In genomic region chr6:108331268-108331667, GRCm38 (mm10) we compare ENCODE assay signal across 30 mouse cellular contexts.
DNase-seq lines count a peak whose midpoint lies in the region; ATAC-seq and TF ChIP-seq lines count a peak whose summit lies in the region.
"Had no signal": no experiment of that assay in that cellular context is flagged by ENCODE, and none has a peak within 500 bp of the region (broad histone marks: within the 10 kb centered on the region; RNA-seq: fewer than 3 reads in every experiment).

No protein-coding gene starts in this region.

- H3K4me3 ChIP-seq in left cerebral cortex, adult 2 months = no peak overlapping the region
- no peak overlapping the region for H3K4me3 ChIP-seq in kidney, embryonic 16.5 days (ENCODE audit: low read length)
- no peak overlapping the region for H3K4me3 ChIP-seq in heart, adult 2 months
- H3K4me3 ChIP-seq: erythroblast, embryonic 14.5 days; hindbrain, embryonic 13.5 days; liver, embryonic 15.5 days; neural tube, embryonic 12.5 days had no signal

- no peak overlapping the region for H3K9ac ChIP-seq in kidney, embryonic 16.5 days (replicated peaks; ENCODE audit: low read length)
- no peak overlapping the region; the same call in 1 of the 2 replicates for H3K9ac ChIP-seq in heart, adult 2 months (ENCODE audit: low read depth, low read length)
- H3K9ac ChIP-seq: hindbrain, embryonic 13.5 days; liver, embryonic 15.5 days; lung, embryonic 14.5 days; neural tube, embryonic 12.5 days had no signal

- H3K79me2 ChIP-seq in heart, adult 2 months (replicated peaks; ENCODE audit: control insufficient read depth, insufficient read depth, low read length) = peaks cover 7% of the 10 kb centered on the region

- no peak overlapping the region for H3K4me2 ChIP-seq in kidney, embryonic 16.5 days (replicated peaks; ENCODE audit: low read depth, low read length)
- H3K4me2 ChIP-seq: heart, embryonic 11.5 days; hindbrain, embryonic 13.5 days; liver, embryonic 15.5 days; lung, embryonic 14.5 days; midbrain, embryonic 11.5 days; neural tube, embryonic 12.5 days had no signal

- 81% methylated on average over 3 of the region's 3 CpGs for WGBS in kidney, embryonic 16.5 days
- WGBS in heart, adult 2 months = 41% methylated on average over 3 of the region's 3 CpGs

- ATAC-seq in granulocyte monocyte progenitor cell, adult 5-6 weeks (replicated peaks; ENCODE audit: poor library complexity, severe bottlenecking) = peak; percentile 42
- no peak for ATAC-seq in kidney, embryonic 16.5 days (ENCODE audit: low FRiP score, low TSS enrichment)
- ATAC-seq: intestine, postnatal 0 days; midbrain, embryonic 16.5 days; Patski had no signal

- no peaks in the 10 kb centered on the region for H3K27me3 ChIP-seq in kidney, embryonic 16.5 days (ENCODE audit: insufficient read depth, low read length)
- H3K27me3 ChIP-seq in heart, adult 2 months (ENCODE audit: control insufficient read depth, insufficient read depth, low read length) = no peaks in the 10 kb centered on the region
- H3K27me3 ChIP-seq: hindbrain, embryonic 13.5 days; liver, embryonic 15.5 days; neural tube, embryonic 12.5 days; Patski had no signal

- no peak for DNase-seq in left cerebral cortex, adult 2 months (ENCODE audit: extremely low spot score in 1 of 2, low spot score in 2 of 2)
- DNase-seq in left cerebral cortex, adult 18-20 months (ENCODE audit: low spot score in 2 of 2) = no peak
- DNase-seq in ZHBTc4 (ENCODE audit: low read depth, low spot score) = peak; percentile 24
- no peak for DNase-seq in kidney, postnatal 36 days
- no peak for DNase-seq in heart, adult 2 months
- DNase-seq: cerebellum, adult 11 months; cerebellum, adult 9-10 months; gastrocnemius, postnatal 10 days; heart, postnatal 4 days; kidney, adult 9 months; kidney, postnatal 14 days; layer of hippocampus, postnatal 36 days; liver; lung, embryonic 14.5 days; lung, postnatal 14 days; right cerebral cortex, postnatal 4 days; thymus, adult 18-20 months; thymus, postnatal 36 days had no signal

- H3K36me3 ChIP-seq in kidney, embryonic 16.5 days (ENCODE audit: insufficient read depth, low read length) = no peaks in the 10 kb centered on the region
- H3K36me3 ChIP-seq in heart, adult 2 months (ENCODE audit: control insufficient read depth, insufficient read depth, low read length) = peaks cover 8% of the 10 kb centered on the region
- H3K36me3 ChIP-seq: hindbrain, embryonic 13.5 days; liver, embryonic 15.5 days; neural tube, embryonic 12.5 days had no signal

- TF ChIP-seq CTCF in left cerebral cortex, adult 2 months (IDR thresholded peaks at IDR 0.05) = no peak
- no peak for TF ChIP-seq CTCF in heart, adult 2 months (IDR thresholded peaks at IDR 0.05)

- no peaks in the 10 kb centered on the region for H3K9me3 ChIP-seq in kidney, embryonic 16.5 days (ENCODE audit: low read length)
- H3K9me3 ChIP-seq: hindbrain, embryonic 13.5 days; liver, embryonic 15.5 days; neural tube, embryonic 12.5 days had no signal

- TF ChIP-seq EP300 in heart, adult 2 months (IDR thresholded peaks at IDR 0.05; ENCODE audit: insufficient read depth, low read depth, low read length) = no peak

- peak overlapping the region; percentile 83 for H3K27ac ChIP-seq in left cerebral cortex, adult 2 months
- no peak overlapping the region for H3K27ac ChIP-seq in kidney, embryonic 16.5 days (ENCODE audit: low read length)
- H3K27ac ChIP-seq in heart, adult 2 months = no peak overlapping the region
- H3K27ac ChIP-seq: hindbrain, embryonic 13.5 days; liver, embryonic 15.5 days; neural tube, embryonic 12.5 days; stomach, postnatal 0 days had no signal

- no peak for TF ChIP-seq POLR2A in heart, adult 2 months (IDR thresholded peaks at IDR 0.05; ENCODE audit: insufficient read depth, low read depth, low read length)

- H3K4me1 ChIP-seq in kidney, embryonic 16.5 days (ENCODE audit: insufficient read depth, low read length) = 0 out of 2 replicates have a peak, but pooled peaks cover 9% of the 10 kb centered on the region
- peaks cover 14% of the 10 kb centered on the region for H3K4me1 ChIP-seq in heart, adult 2 months (ENCODE audit: control insufficient read depth, insufficient read depth, low read length)
- H3K4me1 ChIP-seq: neural tube, embryonic 12.5 days had no signal

- intact Hi-C loops in left cerebral cortex, adult 2 months (cut with DNase I) = no loop called here
- intact Hi-C loops in heart, adult 2 months (cut with DNase I) = no loop called here
